Mouse (Mus musculus): Measurements from ENCODE around the gene BC049762. TPM values are rescaled to one million over a fixed set of nuclear protein-coding genes. Genes with fewer than 3 reads are reported as not detected.
A peak's percentile ranks its signal among the peaks of the same experiment; 100 is the strongest.

The BC049762 gene
- 0.22 TPM in 1 of 2 replicates, not detected in the other for polyA plus RNA-seq (2016; fragmentation: Nextera tagmentation; extraction: Ambion mirVana)

GRCm38 (mm10) chr11:51262342-51263285 lies at the start of gene BC049762:
BC049762 (minus strand) TSS chr11:51263046.
- ATAC-seq (ENCODE audit: insufficient number of reproducible peaks, insufficient read depth, low FRiP score, low TSS enrichment), result peak; percentile 94
- H3K4me2 ChIP-seq (replicated peaks), result peak within 1 kb of the TSS; percentile 74
- no peaks in the 10 kb centered on the region; the same call in 1 of the 2 replicates for H3K36me3 ChIP-seq
- peak within 1 kb of the TSS; percentile 91 for H3K27ac ChIP-seq
- H3K27me3 ChIP-seq, result no peaks in the 10 kb centered on the region
- 9% methylated on average over 57 of the region's 57 CpGs for whole genome bisulfite sequencing
- H3K4me3 ChIP-seq, result peak within 1 kb of the TSS; percentile 76
- no peaks in the 10 kb centered on the region for H3K9me3 ChIP-seq
- peaks cover 20% of the 10 kb centered on the region for H3K4me1 ChIP-seq
- peak within 1 kb of the TSS; percentile 91 for H3K9ac ChIP-seq

- no peaks in the 10 kb centered on the region for H3K27me3 ChIP-seq
- 50% methylated on average over 8 of the region's 8 CpGs for whole genome bisulfite sequencing
These were observed 49.0 kb upstream of the BC049762 start for GRCm38 (mm10) chr11:51311846-51312245.

DNA sequence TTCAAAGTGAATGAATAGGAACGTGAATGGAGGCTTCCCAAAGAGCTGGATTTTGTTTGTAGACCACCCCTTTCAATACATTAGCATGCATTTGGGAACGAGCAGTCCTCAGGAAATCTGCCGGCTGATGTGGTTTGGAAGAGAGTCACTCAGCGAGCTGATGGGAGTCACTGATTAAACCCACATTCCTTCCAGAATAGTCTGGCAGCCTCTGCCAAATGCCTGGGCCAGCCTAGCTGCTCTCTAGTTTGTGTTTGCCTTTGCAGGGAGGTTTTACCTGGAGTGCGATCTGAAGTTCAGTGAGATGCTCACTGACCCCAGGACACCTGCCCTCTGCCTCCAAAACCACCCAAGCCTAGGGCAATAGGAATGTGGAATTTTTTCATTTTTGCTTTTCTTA lies 45.5 kb upstream of the BC049762 start:
- peak overlapping the region; percentile 46; the same call in 1 of the 2 replicates for H3K27ac ChIP-seq
- no peaks in the 10 kb centered on the region for H3K27me3 ChIP-seq
- H3K36me3 ChIP-seq, result no peaks in the 10 kb centered on the region
- H3K9me3 ChIP-seq, result no peaks in the 10 kb centered on the region
- H3K4me3 ChIP-seq, result no peak overlapping the region
- 37% methylated on average over 5 of the region's 5 CpGs for WGBS
- H3K9ac ChIP-seq, result no peak overlapping the region
- H3K4me2 ChIP-seq (replicated peaks), result no peak overlapping the region
- H3K4me1 ChIP-seq, result peaks cover 11% of the 10 kb centered on the region; the same call in 1 of the 2 replicates
- no peak for ATAC-seq (ENCODE audit: insufficient number of reproducible peaks, insufficient read depth, low FRiP score, low TSS enrichment)

More at GRCm38 (mm10) chr11:51311846-51312245, 49.0 kb upstream of the BC049762 start:
- H3K9ac ChIP-seq, result no peak overlapping the region
- H3K4me2 ChIP-seq (replicated peaks), result no peak overlapping the region
- H3K27ac ChIP-seq, result no peak overlapping the region
- no peak for ATAC-seq (ENCODE audit: insufficient number of reproducible peaks, insufficient read depth, low FRiP score, low TSS enrichment)
- H3K4me3 ChIP-seq, result no peak overlapping the region
- H3K4me1 ChIP-seq, result peaks cover 3% of the 10 kb centered on the region; the same call in 1 of the 2 replicates
- H3K36me3 ChIP-seq, result no peaks in the 10 kb centered on the region
- no peaks in the 10 kb centered on the region for H3K9me3 ChIP-seq

DNA sequence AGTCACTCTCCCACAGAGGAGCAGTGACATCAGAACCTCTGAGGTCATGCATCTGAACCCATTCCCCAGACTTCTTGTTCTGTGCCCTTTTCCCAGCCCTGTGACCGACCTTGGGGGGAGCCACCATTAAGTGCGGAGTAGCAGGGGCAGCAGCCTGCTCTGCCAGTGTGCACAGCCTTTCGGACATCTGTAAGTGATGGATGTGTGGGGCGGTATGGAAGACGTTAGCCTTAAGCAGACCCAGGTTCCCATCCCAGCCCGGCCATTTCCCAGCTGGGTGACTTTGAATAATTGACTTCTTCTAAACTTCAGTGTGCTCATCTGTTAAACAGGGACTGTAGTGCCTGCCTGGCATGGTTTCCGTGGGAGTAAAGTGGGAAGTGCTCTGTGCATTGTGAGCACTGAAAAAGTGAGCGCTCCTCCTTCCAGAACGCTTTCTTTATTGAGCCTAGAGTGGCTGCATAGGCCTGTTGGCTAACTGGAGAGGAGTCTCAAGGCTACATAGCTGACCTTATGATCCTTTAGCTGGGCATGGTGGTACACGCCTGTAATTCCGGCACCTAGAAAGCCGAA lies 41.2 kb upstream of the BC049762 start:
- no peak overlapping the region for H3K27ac ChIP-seq
- no peak overlapping the region for H3K4me3 ChIP-seq
- WGBS, result 52% methylated on average over 12 of the region's 12 CpGs
- ATAC-seq (ENCODE audit: insufficient number of reproducible peaks, insufficient read depth, low FRiP score, low TSS enrichment), result no peak
- no peak overlapping the region for H3K9ac ChIP-seq
- H3K27me3 ChIP-seq, result no peaks in the 10 kb centered on the region
- H3K36me3 ChIP-seq, result no peaks in the 10 kb centered on the region
- H3K4me2 ChIP-seq (replicated peaks), result no peak overlapping the region
- no peaks in the 10 kb centered on the region for H3K9me3 ChIP-seq
- H3K4me1 ChIP-seq, result peaks cover 11% of the 10 kb centered on the region; the same call in 1 of the 2 replicates

DNA sequence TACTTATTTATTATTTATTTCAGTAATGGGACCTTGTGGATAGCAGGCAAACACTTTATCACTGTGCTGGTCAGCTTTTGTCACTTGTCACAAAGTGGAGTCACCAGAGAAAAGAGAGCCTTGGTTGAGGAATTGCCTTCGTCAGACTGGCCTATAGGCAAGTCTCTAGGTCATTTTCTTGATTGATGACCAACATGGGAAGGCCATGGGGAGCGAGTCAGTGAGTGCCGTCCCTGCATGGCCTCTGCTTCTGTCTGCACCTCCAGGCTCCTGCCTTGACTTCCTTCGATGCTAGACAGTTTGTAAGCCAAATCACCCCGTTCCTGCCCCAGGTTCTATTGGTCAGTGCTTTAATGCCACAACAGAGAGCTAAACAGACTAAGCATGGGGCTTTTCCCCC lies 39.5 kb upstream of the BC049762 start:
- Histone ChIP-seq H3K4me1 (peaks cover 8% of the 10 kb centered on the region; the same call in 1 of the 2 replicates), H3K27me3 (no peaks in the 10 kb centered on the region), H3K27ac (no peak overlapping the region), H3K36me3 (no peaks in the 10 kb centered on the region), H3K9me3 (no peaks in the 10 kb centered on the region), H3K4me2 (replicated peaks) (no peak overlapping the region), H3K4me3 (no peak overlapping the region), H3K9ac (no peak overlapping the region)
- 82% methylated on average over 5 of the region's 5 CpGs for WGBS
- ATAC-seq (ENCODE audit: insufficient number of reproducible peaks, insufficient read depth, low FRiP score, low TSS enrichment), result no peak

GRCm38 (mm10) chr11:51298691-51299090 lies 35.8 kb upstream of the BC049762 start:
- H3K27me3 ChIP-seq, result no peaks in the 10 kb centered on the region
- WGBS, result 91% methylated on average over 4 of the region's 4 CpGs
- H3K4me2 ChIP-seq (replicated peaks), result no peak overlapping the region
- H3K27ac ChIP-seq, result no peak overlapping the region
- H3K9ac ChIP-seq, result no peak overlapping the region
- no peaks in the 10 kb centered on the region; the same call in 1 of the 2 replicates for H3K9me3 ChIP-seq
- no peaks in the 10 kb centered on the region for H3K36me3 ChIP-seq
- no peak for ATAC-seq (ENCODE audit: insufficient number of reproducible peaks, insufficient read depth, low FRiP score, low TSS enrichment)
- H3K4me1 ChIP-seq, result 0 out of 2 replicates have a peak, but pooled peaks cover 2% of the 10 kb centered on the region
- no peak overlapping the region for H3K4me3 ChIP-seq

- H3K4me1 ChIP-seq, result 0 out of 2 replicates have a peak, but pooled peaks cover under 1% of the 10 kb centered on the region
- ATAC-seq (ENCODE audit: insufficient number of reproducible peaks, insufficient read depth, low FRiP score, low TSS enrichment), result no peak
- no peak overlapping the region for H3K4me2 ChIP-seq (replicated peaks)
- H3K27me3 ChIP-seq, result no peaks in the 10 kb centered on the region
- no peak overlapping the region for H3K27ac ChIP-seq
- H3K36me3 ChIP-seq, result no peaks in the 10 kb centered on the region
- no peaks in the 10 kb centered on the region; the same call in 1 of the 2 replicates for H3K9me3 ChIP-seq
- H3K4me3 ChIP-seq, result no peak overlapping the region
- no peak overlapping the region for H3K9ac ChIP-seq
- WGBS, result 78% methylated on average over 3 of the region's 3 CpGs
These were observed 32.9 kb upstream of the BC049762 start for GRCm38 (mm10) chr11:51295742-51296141.

DNA sequence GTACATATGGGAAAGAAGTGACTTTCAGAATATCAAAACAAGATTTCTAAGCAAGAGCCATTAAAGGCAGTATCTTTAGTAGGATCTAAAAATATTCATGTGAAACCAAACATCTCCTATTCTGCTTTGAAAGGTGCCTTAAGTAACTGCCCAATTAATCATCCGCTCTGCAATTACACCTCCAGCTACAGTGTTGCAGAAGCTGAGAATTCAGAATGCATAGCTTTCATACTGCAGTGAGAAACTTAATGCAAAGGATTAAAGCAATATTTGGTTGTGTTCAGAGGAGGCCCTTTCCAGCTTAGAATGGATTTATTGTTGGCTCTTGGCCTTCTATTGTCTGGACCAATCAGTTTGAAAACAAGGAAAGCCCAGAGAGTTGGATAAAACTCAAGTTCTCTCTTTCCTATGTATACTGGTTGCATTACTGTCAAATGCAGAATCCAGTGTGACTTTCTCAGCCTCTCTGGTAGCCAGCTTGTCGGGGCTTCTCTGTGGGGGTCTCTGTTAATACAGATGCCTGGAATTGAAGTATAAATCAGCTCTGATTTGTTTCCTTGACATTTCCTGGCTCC lies 31.2 kb upstream of the BC049762 start:
- H3K9me3 ChIP-seq, result no peaks in the 10 kb centered on the region; the same call in 1 of the 2 replicates
- WGBS, result 71% methylated on average over 2 of the region's 2 CpGs
- no peak for ATAC-seq (ENCODE audit: insufficient number of reproducible peaks, insufficient read depth, low FRiP score, low TSS enrichment)

GRCm38 (mm10) chr11:51290066-51290955 lies 27.5 kb upstream of the BC049762 start:
- peak overlapping the region; percentile 72 for H3K9ac ChIP-seq
- under 1% methylated on average over 60 of the region's 74 CpGs for WGBS
- H3K4me2 ChIP-seq (replicated peaks), result peak overlapping the region; percentile 75
- peak; percentile 77 for ATAC-seq (ENCODE audit: insufficient number of reproducible peaks, insufficient read depth, low FRiP score, low TSS enrichment)
- H3K4me3 ChIP-seq, result peak overlapping the region; percentile 61
- H3K9me3 ChIP-seq, result no peaks in the 10 kb centered on the region; the same call in 1 of the 2 replicates
- no peaks in the 10 kb centered on the region for H3K27me3 ChIP-seq
- 0 out of 2 replicates have a peak, but pooled peaks cover 9% of the 10 kb centered on the region for H3K4me1 ChIP-seq
- no peaks in the 10 kb centered on the region; the same call in 1 of the 2 replicates for H3K36me3 ChIP-seq
- H3K27ac ChIP-seq, result peak overlapping the region; percentile 83

More for the DNA sequence above, 31.2 kb upstream of the BC049762 start:
- no peak overlapping the region for H3K4me3 ChIP-seq
- H3K4me1 ChIP-seq, result 0 out of 2 replicates have a peak, but pooled peaks cover 9% of the 10 kb centered on the region
- no peak overlapping the region for H3K27ac ChIP-seq
- H3K36me3 ChIP-seq, result no peaks in the 10 kb centered on the region
- no peak overlapping the region for H3K9ac ChIP-seq
- H3K27me3 ChIP-seq, result no peaks in the 10 kb centered on the region
- no peak overlapping the region for H3K4me2 ChIP-seq (replicated peaks)

- Histone ChIP-seq H3K36me3 (peaks cover 2% of the 10 kb centered on the region; the same call in 1 of the 2 replicates), H3K27me3 (no peaks in the 10 kb centered on the region), H3K4me1 (0 out of 2 replicates have a peak, but pooled peaks cover 9% of the 10 kb centered on the region), H3K9ac (peak within 1 kb of the TSS; percentile 72), H3K9me3 (no peaks in the 10 kb centered on the region), H3K27ac (peak within 1 kb of the TSS; percentile 83), H3K4me2 (replicated peaks) (peak within 1 kb of the TSS; percentile 75), H3K4me3 (peak within 1 kb of the TSS; percentile 61)
- under 1% methylated on average over 37 of the region's 38 CpGs for WGBS
- peak; percentile 86 for ATAC-seq (ENCODE audit: insufficient number of reproducible peaks, insufficient read depth, low FRiP score, low TSS enrichment)
These were observed 26.8 kb upstream of the BC049762 start, which contains the start of gene Col23a1 for GRCm38 (mm10) chr11:51289564-51290041. Col23a1 (plus strand) TSS chr11:51289920.

Data from embryonic facial prominence, embryonic 12.5 days (tissue).